Mouse (Mus musculus): ENCODE measurements around the gene Foxo1. TPM values are rescaled to one million over a fixed set of nuclear protein-coding genes. Genes with fewer than 3 reads are reported as not detected.

Foxo1 gene
- polyA plus RNA-seq, 2 experiments: 7.0 to 7.6 TPM

- Histone ChIP-seq H3K9ac (ENCODE audit: low read depth, low read length, severe bottlenecking) (peak overlapping the region; percentile 79), H3K9me3 (ENCODE audit: control insufficient read depth, low read length) (no peaks in the 10 kb centered on the region), H3K4me1 (ENCODE audit: control insufficient read depth, insufficient read depth, low read length) (peaks cover 8% of the 10 kb centered on the region; the same call in 1 of the 2 replicates), H3K4me2 (replicated peaks; ENCODE audit: low read depth, low read length, severe bottlenecking) (peak overlapping the region; percentile 96), H3K27ac (replicated peaks; ENCODE audit: low read depth, low read length) (peak overlapping the region; percentile 79), H3K27me3 (ENCODE audit: control insufficient read depth, insufficient read depth, low read length) (peaks cover 10% of the 10 kb centered on the region), H3K36me3 (ENCODE audit: control insufficient read depth, insufficient read depth, low read length) (no peaks in the 10 kb centered on the region), H3K4me3 (replicated peaks; ENCODE audit: low read length) (peak overlapping the region; percentile 90)
- peak; percentile 12 for DNase-seq (ENCODE audit: low spot score)
- under 1% methylated on average over 66 of the region's 89 CpGs for WGBS
- 0 out of 2 replicates have a peak, but pooled peaks have one; percentile 14 for ATAC-seq (ENCODE audit: low FRiP score, low read depth)
- no peak for TF ChIP-seq POLR2A (IDR thresholded peaks at IDR 0.05; ENCODE audit: borderline replicate concordance, extremely low read depth, insufficient read depth, insufficient read length)
Observed at GRCm38 (mm10) chr3:52268737-52269513, 789 bp downstream of the Foxo1 start.

DNA sequence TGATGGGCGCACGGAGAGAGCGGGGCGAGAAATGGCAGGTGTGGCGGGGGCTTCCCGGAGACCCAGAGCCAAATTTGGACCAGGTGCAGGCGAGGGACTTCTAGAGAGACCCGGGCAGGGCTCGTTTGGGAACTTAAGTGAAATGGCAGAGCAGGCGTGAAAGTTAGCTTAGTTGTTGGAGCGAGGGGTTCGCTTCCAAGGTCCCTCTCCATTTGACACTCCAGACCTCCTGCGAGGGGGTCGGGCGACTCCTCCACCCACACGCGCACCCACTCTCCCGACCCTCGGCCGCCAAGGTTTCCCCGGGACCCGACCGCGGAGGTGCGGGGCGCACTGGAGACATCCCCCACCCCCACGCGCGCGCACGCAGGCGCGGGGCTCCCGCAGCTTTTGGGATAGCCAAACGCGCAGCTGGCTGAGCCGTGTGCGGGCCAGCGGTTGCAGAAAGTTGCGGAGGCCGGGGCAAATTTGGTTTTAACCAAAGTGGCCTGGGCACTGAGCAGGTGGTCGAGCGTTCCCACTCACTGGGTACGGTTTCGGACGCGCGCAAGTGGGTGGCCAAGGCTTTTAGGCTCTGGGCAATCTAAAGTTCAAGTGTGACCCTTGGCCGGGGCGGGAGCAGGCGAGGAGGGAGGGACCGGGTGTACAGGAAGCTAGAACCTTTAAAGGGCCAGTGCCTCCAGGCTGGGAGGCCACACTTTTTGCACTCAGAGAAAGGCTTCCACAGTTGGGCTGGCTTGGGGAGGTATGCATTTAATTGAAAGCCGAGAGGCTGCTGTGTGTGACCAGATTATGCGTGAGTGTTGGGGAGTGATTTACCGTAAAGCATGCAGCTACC, 1.6 kb downstream of the Foxo1 start:
- peaks cover 10% of the 10 kb centered on the region for H3K27me3 ChIP-seq (ENCODE audit: control insufficient read depth, insufficient read depth, low read length)
- H3K36me3 ChIP-seq (ENCODE audit: control insufficient read depth, insufficient read depth, low read length): no peaks in the 10 kb centered on the region
- ATAC-seq (ENCODE audit: low FRiP score, low read depth) (peak; percentile 21; the same call in 1 of the 2 replicates), DNase-seq (ENCODE audit: low spot score) (peak; percentile 26)
- no peak overlapping the region for H3K27ac ChIP-seq (replicated peaks; ENCODE audit: low read depth, low read length)
- H3K9ac ChIP-seq (ENCODE audit: low read depth, low read length, severe bottlenecking): peak overlapping the region; percentile 79
- TF ChIP-seq POLR2A (IDR thresholded peaks at IDR 0.05; ENCODE audit: borderline replicate concordance, extremely low read depth, insufficient read depth, insufficient read length): no peak
- H3K4me2 ChIP-seq (replicated peaks; ENCODE audit: low read depth, low read length, severe bottlenecking): peak overlapping the region; percentile 96
- WGBS: under 1% methylated on average over 50 of the region's 55 CpGs
- H3K4me1 ChIP-seq (ENCODE audit: control insufficient read depth, insufficient read depth, low read length): peaks cover 8% of the 10 kb centered on the region; the same call in 1 of the 2 replicates
- peak overlapping the region; percentile 90 for H3K4me3 ChIP-seq (replicated peaks; ENCODE audit: low read length)
- H3K9me3 ChIP-seq (ENCODE audit: control insufficient read depth, low read length): no peaks in the 10 kb centered on the region

GRCm38 (mm10) chr3:52270511-52270910, 2.4 kb downstream of the Foxo1 start:
- Histone ChIP-seq H3K36me3 (ENCODE audit: control insufficient read depth, insufficient read depth, low read length) (no peaks in the 10 kb centered on the region), H3K27me3 (ENCODE audit: control insufficient read depth, insufficient read depth, low read length) (peaks cover 10% of the 10 kb centered on the region), H3K9ac (ENCODE audit: low read depth, low read length, severe bottlenecking) (peak overlapping the region; percentile 79; the same call in 1 of the 2 replicates), H3K9me3 (ENCODE audit: control insufficient read depth, low read length) (no peaks in the 10 kb centered on the region), H3K4me2 (replicated peaks; ENCODE audit: low read depth, low read length, severe bottlenecking) (peak overlapping the region; percentile 96), H3K4me1 (ENCODE audit: control insufficient read depth, insufficient read depth, low read length) (peaks cover 8% of the 10 kb centered on the region; the same call in 1 of the 2 replicates), H3K4me3 (replicated peaks; ENCODE audit: low read length) (peak overlapping the region; percentile 90), H3K27ac (replicated peaks; ENCODE audit: low read depth, low read length) (no peak overlapping the region)
- WGBS: 11% methylated on average over 3 of the region's 3 CpGs
- no peak for DNase-seq (ENCODE audit: low spot score)
- ATAC-seq (ENCODE audit: low FRiP score, low read depth): no peak
- no peak for TF ChIP-seq POLR2A (IDR thresholded peaks at IDR 0.05; ENCODE audit: borderline replicate concordance, extremely low read depth, insufficient read depth, insufficient read length)

GRCm38 (mm10) chr3:52271376-52271775, 3.2 kb downstream of the Foxo1 start:
- no peak for DNase-seq (ENCODE audit: low spot score)
- Histone ChIP-seq H3K4me2 (replicated peaks; ENCODE audit: low read depth, low read length, severe bottlenecking) (peak overlapping the region; percentile 15), H3K9me3 (ENCODE audit: control insufficient read depth, low read length) (no peaks in the 10 kb centered on the region), H3K27me3 (ENCODE audit: control insufficient read depth, insufficient read depth, low read length) (peaks cover 7% of the 10 kb centered on the region), H3K27ac (replicated peaks; ENCODE audit: low read depth, low read length) (no peak overlapping the region), H3K4me3 (replicated peaks; ENCODE audit: low read length) (no peak overlapping the region), H3K9ac (ENCODE audit: low read depth, low read length, severe bottlenecking) (no peak overlapping the region), H3K4me1 (ENCODE audit: control insufficient read depth, insufficient read depth, low read length) (peaks cover 8% of the 10 kb centered on the region; the same call in 1 of the 2 replicates), H3K36me3 (ENCODE audit: control insufficient read depth, insufficient read depth, low read length) (no peaks in the 10 kb centered on the region)
- no peak for ATAC-seq (ENCODE audit: low FRiP score, low read depth)
- 44% methylated on average over 5 of the region's 5 CpGs for WGBS
- TF ChIP-seq POLR2A (IDR thresholded peaks at IDR 0.05; ENCODE audit: borderline replicate concordance, extremely low read depth, insufficient read depth, insufficient read length): no peak

- no peak for DNase-seq (ENCODE audit: low spot score)
- no peak for TF ChIP-seq POLR2A (IDR thresholded peaks at IDR 0.05; ENCODE audit: borderline replicate concordance, extremely low read depth, insufficient read depth, insufficient read length)
- H3K9ac ChIP-seq (ENCODE audit: low read depth, low read length, severe bottlenecking): no peak overlapping the region
Observed at GRCm38 (mm10) chr3:52272376-52272865, 4.3 kb downstream of the Foxo1 start.

More at GRCm38 (mm10) chr3:52272376-52272865, 4.3 kb downstream of the Foxo1 start:
- H3K27me3 ChIP-seq (ENCODE audit: control insufficient read depth, insufficient read depth, low read length): no peaks in the 10 kb centered on the region; the same call in 1 of the 2 replicates
- 77% methylated on average over 8 of the region's 8 CpGs for WGBS
- H3K4me2 ChIP-seq (replicated peaks; ENCODE audit: low read depth, low read length, severe bottlenecking): 0 out of 2 replicates have a peak overlapping the region, but pooled peaks have one; percentile 3
- H3K9me3 ChIP-seq (ENCODE audit: control insufficient read depth, low read length): no peaks in the 10 kb centered on the region
- H3K36me3 ChIP-seq (ENCODE audit: control insufficient read depth, insufficient read depth, low read length): no peaks in the 10 kb centered on the region
- no peak overlapping the region for H3K4me3 ChIP-seq (replicated peaks; ENCODE audit: low read length)
- H3K27ac ChIP-seq (replicated peaks; ENCODE audit: low read depth, low read length): no peak overlapping the region
- no peak for ATAC-seq (ENCODE audit: low FRiP score, low read depth)
- peaks cover 6% of the 10 kb centered on the region; the same call in 1 of the 2 replicates for H3K4me1 ChIP-seq (ENCODE audit: control insufficient read depth, insufficient read depth, low read length)

Measured in limb, embryonic 14.5 days (tissue).